In genomic region chr6:59968701-59969100, GRCm38 (mm10) we compare ENCODE assay signal across 20 mouse cellular contexts.
"Had no signal": no experiment of that assay in that cellular context is flagged by ENCODE, and none has a peak within 500 bp of the region (broad histone marks: within the 10 kb centered on the region; RNA-seq: fewer than 3 reads in every experiment).

No protein-coding gene starts in this region.

- H3K9me3 ChIP-seq: limb, embryonic 12.5 days; limb, embryonic 15.5 days; midbrain, embryonic 12.5 days; midbrain, embryonic 15.5 days; neural tube, embryonic 12.5 days; neural tube, embryonic 15.5 days; stomach, embryonic 15.5 days had no signal

- H3K9ac ChIP-seq: limb, embryonic 12.5 days; limb, embryonic 15.5 days; liver, embryonic 14.5 days; liver, postnatal 0 days; lung, embryonic 14.5 days; midbrain, embryonic 12.5 days; midbrain, embryonic 15.5 days; neural tube, embryonic 12.5 days; neural tube, embryonic 15.5 days; stomach, embryonic 15.5 days had no signal

- H3K36me3 ChIP-seq: limb, embryonic 12.5 days; limb, embryonic 15.5 days; midbrain, embryonic 12.5 days; midbrain, embryonic 15.5 days; neural tube, embryonic 12.5 days; neural tube, embryonic 15.5 days; stomach, embryonic 15.5 days had no signal

- DNase-seq: kidney, postnatal 14 days; kidney, postnatal 4 days; left cerebral cortex, postnatal 4 days; liver, postnatal 0 days; lung, embryonic 14.5 days; retina, postnatal 1 day; right cerebral cortex, postnatal 25 days; spleen, adult 18-20 months; thymus, postnatal 25 days had no signal

- H3K27ac ChIP-seq: limb, embryonic 12.5 days; limb, embryonic 15.5 days; liver, embryonic 14.5 days; macrophage; midbrain, embryonic 12.5 days; midbrain, embryonic 15.5 days; neural tube, embryonic 12.5 days; neural tube, embryonic 15.5 days; stomach, embryonic 15.5 days had no signal

- ATAC-seq: liver, postnatal 0 days; lung, postnatal 0 days; midbrain, embryonic 15.5 days had no signal

- H3K4me3 ChIP-seq: limb, embryonic 12.5 days; limb, embryonic 15.5 days; midbrain, embryonic 12.5 days; midbrain, embryonic 15.5 days; neural tube, embryonic 12.5 days; neural tube, embryonic 15.5 days; stomach, embryonic 15.5 days had no signal

- H3K4me1 ChIP-seq: limb, embryonic 12.5 days; limb, embryonic 15.5 days; midbrain, embryonic 12.5 days; midbrain, embryonic 15.5 days; neural tube, embryonic 12.5 days; neural tube, embryonic 15.5 days; stomach, embryonic 15.5 days had no signal

- H3K27me3 ChIP-seq: limb, embryonic 12.5 days; limb, embryonic 15.5 days; midbrain, embryonic 12.5 days; midbrain, embryonic 15.5 days; neural tube, embryonic 12.5 days; neural tube, embryonic 15.5 days; stomach, embryonic 15.5 days had no signal

- H3K4me2 ChIP-seq: limb, embryonic 12.5 days; limb, embryonic 15.5 days; liver, embryonic 11.5 days; lung, embryonic 14.5 days; midbrain, embryonic 12.5 days; midbrain, embryonic 15.5 days; neural tube, embryonic 12.5 days; neural tube, embryonic 15.5 days; stomach, embryonic 15.5 days had no signal
